Mouse (Mus musculus) inflammation-experienced regulatory T-cells, adult 6 months (primary cell): Measurements from ENCODE around the gene Rhox7b. TPM values are rescaled to one million over a fixed set of nuclear protein-coding genes. Genes with fewer than 3 reads are reported as not detected.
"Not testable (repeated sequence)": the region's sequence is repeated elsewhere in the genome, so short reads cannot be mapped to it uniquely, and the experiment has no call there.

Experiments used
- ATAC-seq: one replicate; pipeline ENCODE4 v1.8.0; 2017
- polyA plus RNA-seq, 3 experiments: library from polyadenylated mRNA; unstranded; fragments of 100-300 nt; shearing (Covaris generic); gene quantifications; one replicate each; pipeline ENCODE4 v1.2.1; 2017

The Rhox7b gene
- not detected for polyA plus RNA-seq

GRCm38 (mm10) chrX:37897132-37897531, at the start of gene Rhox7b:
TSS of gene Rhox7b (minus strand) at chrX:37897232.
- not testable (repeated sequence) for ATAC-seq

GRCm38 (mm10) chrX:37916311-37916710, 19.3 kb upstream of the Rhox7b start:
- ATAC-seq = no peak

GRCm38 (mm10) chrX:37908581-37908980, 11.5 kb upstream of the Rhox7b start:
- ATAC-seq = no peak

- no peak for ATAC-seq
These were observed 6.7 kb upstream of the Rhox7b start for GRCm38 (mm10) chrX:37903727-37904126.

- not testable (repeated sequence) for ATAC-seq
These were observed 4.6 kb upstream of the Rhox7b start, which contains the start of gene Rhox9 for GRCm38 (mm10) chrX:37901670-37902069. TSS of gene Rhox9 (minus strand) at chrX:37901770.

GRCm38 (mm10) chrX:37878844-37879243, 18.2 kb downstream of the Rhox7b start, which contains the start of gene Rhox8:
TSS of gene Rhox8 (minus strand) at chrX:37878944.
- ATAC-seq = no peak

- no peak for ATAC-seq
These were observed 25.4 kb downstream of the Rhox7b start for GRCm38 (mm10) chrX:37871641-37872040.

Other genes starting within 250 kb of the Rhox7b start
- not detected for gene Rhox4g, start 245.9 kb downstream of the Rhox7b start, polyA plus RNA-seq
- gene Rhox3h, start 228.5 kb downstream of the Rhox7b start, polyA plus RNA-seq = not detected
- not detected for gene Rhox2h, start 224.0 kb downstream of the Rhox7b start, polyA plus RNA-seq
- not detected for gene Rhox5, start 92.4 kb downstream of the Rhox7b start, polyA plus RNA-seq
- not detected for gene Rhox6, start 70.3 kb downstream of the Rhox7b start, polyA plus RNA-seq
- not detected for gene Rhox7a, start 65.5 kb downstream of the Rhox7b start, polyA plus RNA-seq
- gene Rhox8, start 18.3 kb downstream of the Rhox7b start, polyA plus RNA-seq = under 1 TPM in 2 of 3 experiments, not detected in 1; 0.28 to 0.30 TPM
- gene Rhox9, start 4.5 kb upstream of the Rhox7b start, polyA plus RNA-seq = not detected
- gene Btg1-ps1, start 121.6 kb upstream of the Rhox7b start, polyA plus RNA-seq = not detected
- gene Btg1-ps2, start 145.9 kb upstream of the Rhox7b start, polyA plus RNA-seq = not detected
- not detected for gene Rhox10, start 169.2 kb upstream of the Rhox7b start, polyA plus RNA-seq
- gene Rhox11, start 187.9 kb upstream of the Rhox7b start, polyA plus RNA-seq = not detected
- gene Rhox12, start 213.7 kb upstream of the Rhox7b start, polyA plus RNA-seq = not detected
- gene Rhox13, start 224.0 kb upstream of the Rhox7b start, polyA plus RNA-seq = not detected